Mouse (Mus musculus) large intestine, adult 2 months (tissue): ENCODE measurements around the gene Stk38. TPM values are rescaled to one million over a fixed set of nuclear protein-coding genes. Genes with fewer than 3 reads are reported as not detected.
"Not testable (repeated sequence)": the region's sequence is repeated elsewhere in the genome, so short reads cannot be mapped to it uniquely, and the experiment has no call there.

ENCODE experiments used
- DNase-seq: peaks from one replicate; pipeline ENCODE4 v3.0.0-alpha.2; 2012; ENCODE audit warnings: low read depth, low spot score
- WGBS: fragments of 180-500 bp; shearing (Covaris S2); methylation state at CpG from one replicate; pipeline ENCODE4 v1.1.7; 2018; 5-methylcytosine and 5-hydroxymethylcytosine counted together
- polyA plus RNA-seq: library from polyadenylated mRNA; depleted of rRNA; stranded (reverse); fragments of >200 nt; gene quantifications from 2 replicates; pipeline ENCODE4 v1.2.3, GENCODE M21; 2012

The Stk38 gene
- polyA plus RNA-seq, 1 experiment: 64.2 TPM

GRCm38 (mm10) chr17:29041632-29042031 lies 33.8 kb upstream of the Stk38 start:
- DNase-seq: not testable (repeated sequence)
- whole genome bisulfite sequencing: 59% methylated on average over 3 of the region's 3 CpGs

GRCm38 (mm10) chr17:29039351-29039750 lies 31.6 kb upstream of the Stk38 start:
- WGBS: 54% methylated on average over 11 of the region's 11 CpGs

GRCm38 (mm10) chr17:29035506-29035905 lies 27.7 kb upstream of the Stk38 start:
- DNase-seq: no peak

More at GRCm38 (mm10) chr17:29039351-29039750, 31.6 kb upstream of the Stk38 start:
- DNase-seq: no peak

- no peak for DNase-seq
Measured at GRCm38 (mm10) chr17:29034264-29034663, 26.5 kb upstream of the Stk38 start.

GRCm38 (mm10) chr17:29033569-29034061 lies 25.8 kb upstream of the Stk38 start:
- DNase-seq: no peak
- under 1% methylated on average over 6 of the region's 6 CpGs for WGBS

GRCm38 (mm10) chr17:29032274-29033069 lies 24.7 kb upstream of the Stk38 start, which contains the start of gene Srsf3:
Gene Srsf3 (plus strand): TSS chr17:29032628.
- no peak for DNase-seq
- under 1% methylated on average over 77 of the region's 77 CpGs for WGBS

GRCm38 (mm10) chr17:29031771-29032273 lies 24.0 kb upstream of the Stk38 start:
- under 1% methylated on average over 26 of the region's 26 CpGs for WGBS
- DNase-seq: no peak

- WGBS: 45% methylated on average over 7 of the region's 7 CpGs
- not testable (repeated sequence) for DNase-seq
Measured at GRCm38 (mm10) chr17:29031085-29031711, 23.4 kb upstream of the Stk38 start.

GRCm38 (mm10) chr17:29030321-29031034 lies 22.7 kb upstream of the Stk38 start:
- 84% methylated on average over 6 of the region's 6 CpGs for WGBS
- no peak for DNase-seq

GRCm38 (mm10) chr17:29026652-29027356 lies 19.0 kb upstream of the Stk38 start:
- DNase-seq: no peak
- WGBS: 84% methylated on average over 5 of the region's 5 CpGs

GRCm38 (mm10) chr17:29024896-29025565 lies 17.2 kb upstream of the Stk38 start:
- WGBS: 49% methylated on average over 10 of the region's 10 CpGs
- no peak for DNase-seq

- WGBS: 83% methylated on average over 22 of the region's 22 CpGs
- no peak for DNase-seq
Measured at GRCm38 (mm10) chr17:29024047-29024892, 16.5 kb upstream of the Stk38 start.

- WGBS: 87% methylated on average over 6 of the region's 6 CpGs
- DNase-seq: no peak
Measured at GRCm38 (mm10) chr17:29023346-29023745, 15.6 kb upstream of the Stk38 start.

GRCm38 (mm10) chr17:29022230-29022819 lies 14.5 kb upstream of the Stk38 start:
- no peak for DNase-seq
- 35% methylated on average over 15 of the region's 15 CpGs for WGBS

- DNase-seq: no peak
Measured at GRCm38 (mm10) chr17:29020444-29020843, 12.6 kb upstream of the Stk38 start.

- 80% methylated on average over 7 of the region's 7 CpGs for WGBS
- no peak for DNase-seq
Measured at GRCm38 (mm10) chr17:29019391-29019790, 11.6 kb upstream of the Stk38 start.

- 54% methylated on average over 11 of the region's 11 CpGs for WGBS
- DNase-seq: no peak
Measured at GRCm38 (mm10) chr17:29018292-29018984, 10.6 kb upstream of the Stk38 start.
